Mouse (Mus musculus): ENCODE results near the gene Dnah7b. TPM values are rescaled to one million over a fixed set of nuclear protein-coding genes. Genes with fewer than 3 reads are reported as not detected.
"Not testable (repeated sequence)": the region's sequence is repeated elsewhere in the genome, so short reads cannot be mapped to it uniquely, and the experiment has no call there.

Dnah7b gene
- polyA plus RNA-seq, 1 experiment from 2014 or later = 1.3 TPM

GRCm38 (mm10) chr1:46380641-46381040, 314.5 kb downstream of the Dnah7b start:
- ATAC-seq (ENCODE audit: insufficient number of reproducible peaks, low FRiP score, low TSS enrichment, low read depth); H3K9ac ChIP-seq; H3K27ac ChIP-seq; H3K4me3 ChIP-seq; H3K4me2 ChIP-seq; H3K9me3 ChIP-seq; H3K36me3 ChIP-seq; H3K27me3 ChIP-seq; H3K4me1 ChIP-seq: not testable (repeated sequence)
- WGBS = 89% methylated on average over 3 of the region's 3 CpGs

- not testable (repeated sequence) for H3K27me3 ChIP-seq; H3K4me3 ChIP-seq; H3K27ac ChIP-seq; H3K9me3 ChIP-seq; H3K4me2 ChIP-seq; ATAC-seq (ENCODE audit: insufficient number of reproducible peaks, low FRiP score, low TSS enrichment, low read depth); H3K9ac ChIP-seq; H3K36me3 ChIP-seq; H3K4me1 ChIP-seq
- 81% methylated on average over 3 of the region's 4 CpGs for WGBS
These were observed 328.7 kb downstream of the Dnah7b start for GRCm38 (mm10) chr1:46394681-46395297.

GRCm38 (mm10) chr1:46408324-46409115, 342.4 kb downstream of the Dnah7b start:
- Histone ChIP-seq H3K4me3 (no peak overlapping the region), H3K27ac (no peak overlapping the region), H3K4me2 (no peak overlapping the region), H3K27me3 (no peaks in the 10 kb centered on the region), H3K9ac (no peak overlapping the region), H3K4me1 (no peaks in the 10 kb centered on the region), H3K36me3 (no peaks in the 10 kb centered on the region), H3K9me3 (no peaks in the 10 kb centered on the region)
- WGBS = 69% methylated on average over 6 of the region's 6 CpGs
- no peak for ATAC-seq (ENCODE audit: insufficient number of reproducible peaks, low FRiP score, low TSS enrichment, low read depth)

GRCm38 (mm10) chr1:46414798-46415197, 348.7 kb downstream of the Dnah7b start:
- H3K9me3 ChIP-seq; H3K27ac ChIP-seq; H3K4me2 ChIP-seq; ATAC-seq (ENCODE audit: insufficient number of reproducible peaks, low FRiP score, low TSS enrichment, low read depth); H3K4me1 ChIP-seq; H3K36me3 ChIP-seq; H3K4me3 ChIP-seq; H3K9ac ChIP-seq; H3K27me3 ChIP-seq: not testable (repeated sequence)
- WGBS = 75% methylated on average over 7 of the region's 7 CpGs

- not testable (repeated sequence) for ATAC-seq (ENCODE audit: insufficient number of reproducible peaks, low FRiP score, low TSS enrichment, low read depth)
- WGBS = 18% methylated on average over 3 of the region's 3 CpGs
These were observed 350.8 kb downstream of the Dnah7b start for GRCm38 (mm10) chr1:46416946-46417345.

GRCm38 (mm10) chr1:46418966-46419365, 352.9 kb downstream of the Dnah7b start:
- H3K9ac ChIP-seq; H3K4me1 ChIP-seq; H3K4me3 ChIP-seq; H3K9me3 ChIP-seq; H3K4me2 ChIP-seq; H3K36me3 ChIP-seq; ATAC-seq (ENCODE audit: insufficient number of reproducible peaks, low FRiP score, low TSS enrichment, low read depth); H3K27me3 ChIP-seq: not testable (repeated sequence)
- 26% methylated on average over 4 of the region's 4 CpGs for WGBS
- H3K27ac ChIP-seq = peak overlapping the region; percentile 50; the same call in 1 of the 2 replicates

More at GRCm38 (mm10) chr1:46416946-46417345, 350.8 kb downstream of the Dnah7b start:
- H3K4me2 ChIP-seq, H3K9ac ChIP-seq, H3K27ac ChIP-seq, H3K27me3 ChIP-seq, H3K4me1 ChIP-seq, H3K4me3 ChIP-seq, H3K36me3 ChIP-seq, H3K9me3 ChIP-seq: not testable (repeated sequence)

Other genes with a start within 250 kb of the Dnah7b start
- not detected in 2 replicates for gene Gm5269, start 176.0 kb upstream of the Dnah7b start, polyA plus RNA-seq (2015; fragmentation: Nextera tagmentation; extraction: Ambion mirVana)
- 46.5 and 51.7 TPM in 2 replicates for gene Slc40a1, start 139.8 kb upstream of the Dnah7b start, polyA plus RNA-seq (2015; fragmentation: Nextera tagmentation; extraction: Ambion mirVana)

Measured in limb, embryonic 15.5 days (tissue).